Mouse (Mus musculus) layer of hippocampus, adult 18-20 months (tissue): ENCODE data around the gene Emc3. TPM values are rescaled to one million over a fixed set of nuclear protein-coding genes. Genes with fewer than 3 reads are reported as not detected.

Source experiments
- DNase-seq, 2 experiments: peaks; one replicate each; pipeline ENCODE4 v3.0.0; 2022; ENCODE audit warnings: low spot score in 2 of 2
- total RNA-seq, 2 experiments: library from RNA; stranded (reverse); gene quantifications; 2 replicates each; pipeline ENCODE4 v1.2.3; 2021

Gene Emc3
- total RNA-seq, 2 experiments from 2014 or later: 77.4 to 78.1 TPM

DNA sequence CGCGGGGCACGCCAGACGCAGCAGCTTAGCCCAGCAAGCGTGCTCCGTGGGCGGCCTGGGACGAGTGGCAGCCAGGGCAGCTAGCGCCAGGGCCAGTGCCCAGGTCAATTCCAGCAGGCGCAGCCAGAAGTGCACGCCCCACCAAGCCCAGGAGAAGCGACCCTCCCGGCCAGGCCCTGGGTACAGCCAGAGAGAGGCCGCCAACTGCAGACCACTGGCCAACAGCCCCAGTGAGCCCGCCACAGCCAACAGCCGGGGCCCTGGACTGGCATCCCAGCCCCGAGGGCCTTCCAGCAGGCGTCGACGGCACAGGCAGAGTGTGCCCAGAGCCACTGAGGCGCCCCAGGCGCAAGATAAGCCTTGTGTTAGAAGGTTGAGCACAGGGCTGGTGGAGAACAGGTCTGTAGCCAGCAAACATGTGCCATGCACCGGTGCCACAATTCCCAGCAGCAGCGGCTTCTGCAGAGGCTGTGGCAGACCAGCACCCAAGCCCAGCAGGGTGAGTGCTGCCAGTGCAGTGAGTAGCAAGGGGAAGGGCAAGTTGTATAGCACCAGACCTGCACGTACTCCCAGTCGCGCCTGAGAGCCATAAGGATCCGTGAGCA is 36.3 kb downstream of the Emc3 start:
- no peak for DNase-seq

DNA sequence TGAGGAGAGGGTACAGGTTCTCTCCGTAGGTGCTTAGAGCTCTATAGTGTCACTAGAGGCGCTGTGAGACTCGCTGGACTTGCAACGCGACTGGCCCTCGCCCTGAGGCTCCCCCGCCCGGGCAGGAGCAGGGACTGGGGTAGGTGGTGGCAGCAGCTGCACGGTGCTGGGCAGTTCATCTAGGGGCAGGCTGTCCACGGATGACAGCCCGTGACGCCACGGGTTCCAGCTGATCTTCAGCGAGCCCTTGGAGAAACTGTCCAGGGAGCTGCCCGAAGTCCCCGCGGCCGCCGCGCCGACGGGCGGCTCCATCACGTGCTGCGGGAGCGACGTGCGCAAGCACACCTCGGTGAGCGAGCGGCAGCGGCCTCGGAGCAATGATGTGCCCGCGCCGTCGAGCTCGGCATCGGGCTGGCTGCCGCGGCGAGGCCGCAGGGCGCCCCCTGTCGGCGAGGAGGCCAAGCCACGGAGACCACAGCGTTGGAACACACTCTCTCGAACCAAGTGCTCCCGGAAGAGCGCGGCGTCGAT is 37.1 kb downstream of the Emc3 start:
- peak in 1 of 2 experiments; percentile 71 for DNase-seq

DNA sequence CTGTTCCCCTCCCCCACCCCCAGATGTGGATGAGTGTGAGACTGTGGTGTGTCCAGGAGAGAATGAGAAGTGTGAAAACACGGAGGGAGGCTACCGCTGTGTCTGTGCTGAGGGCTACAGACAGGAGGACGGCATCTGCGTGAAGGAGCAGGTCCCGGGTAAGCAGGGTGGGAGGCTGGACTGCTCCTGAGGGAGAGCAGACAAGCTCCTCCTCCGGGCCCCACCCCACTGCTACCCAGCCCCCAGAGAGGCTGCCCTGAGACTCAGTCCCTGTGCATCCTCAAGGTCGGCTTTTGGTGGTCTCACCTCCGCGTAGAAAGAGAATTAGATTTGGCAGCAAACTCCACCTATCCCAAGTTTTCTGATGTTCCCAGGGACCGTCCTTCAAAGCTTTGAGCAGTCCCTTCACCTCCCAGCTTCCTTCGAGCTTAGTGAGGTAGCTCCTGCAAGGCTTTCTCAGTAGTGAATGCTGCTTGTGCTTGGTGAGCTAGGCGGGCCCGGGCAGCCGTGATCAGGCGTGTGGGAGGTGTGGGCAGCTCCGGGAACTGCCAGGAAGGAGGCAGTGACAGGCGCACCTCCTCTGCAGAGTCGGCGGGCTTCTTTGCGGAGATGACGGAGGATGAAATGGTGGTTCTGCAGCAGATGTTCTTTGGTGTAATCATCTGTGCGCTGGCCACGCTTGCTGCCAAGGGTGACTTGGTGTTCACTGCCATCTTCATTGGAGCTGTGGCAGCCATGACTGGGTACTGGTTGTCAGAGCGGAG is 39.2 kb downstream of the Emc3 start:
- DNase-seq: peak; percentile 66 to 76

DNA sequence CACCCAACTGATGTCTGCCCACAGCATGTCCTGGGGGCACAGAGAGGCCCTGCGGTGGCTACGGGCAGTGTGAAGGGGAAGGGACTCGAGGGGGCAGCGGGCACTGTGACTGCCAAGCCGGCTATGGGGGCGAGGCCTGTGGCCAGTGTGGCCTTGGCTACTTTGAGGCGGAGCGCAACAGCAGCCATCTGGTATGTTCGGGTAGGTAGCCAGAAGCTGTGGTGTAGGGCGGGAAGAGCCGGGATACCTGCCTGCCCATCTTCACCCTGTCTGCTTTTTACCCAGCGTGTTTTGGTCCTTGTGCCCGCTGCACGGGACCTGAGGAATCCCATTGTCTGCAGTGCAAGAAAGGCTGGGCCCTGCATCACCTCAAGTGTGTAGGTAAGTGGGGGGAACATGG is 42.0 kb downstream of the Emc3 start:
- no peak for DNase-seq

DNA sequence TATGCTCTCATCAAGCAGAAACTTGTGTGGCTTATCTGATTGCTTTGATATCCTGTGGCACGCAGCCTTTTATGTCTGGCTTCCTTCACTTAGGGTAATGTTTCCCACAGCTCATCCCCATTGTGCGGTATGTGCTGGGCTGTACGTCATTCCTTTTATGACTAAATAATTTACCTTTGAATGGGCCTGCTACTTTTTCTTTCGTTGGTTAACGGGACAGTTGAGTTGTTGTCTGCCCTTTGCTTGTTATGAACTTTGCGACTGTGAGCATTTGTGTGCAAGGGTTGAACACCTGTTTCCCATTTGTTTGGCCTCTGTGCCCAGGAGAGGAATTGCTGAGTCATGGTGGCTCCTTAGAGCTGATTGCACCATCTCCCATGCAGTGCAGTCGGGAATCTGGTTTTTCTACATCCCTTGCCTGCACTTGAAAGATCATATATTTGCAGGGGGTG is 44.3 kb downstream of the Emc3 start:
- DNase-seq: no peak

DNA sequence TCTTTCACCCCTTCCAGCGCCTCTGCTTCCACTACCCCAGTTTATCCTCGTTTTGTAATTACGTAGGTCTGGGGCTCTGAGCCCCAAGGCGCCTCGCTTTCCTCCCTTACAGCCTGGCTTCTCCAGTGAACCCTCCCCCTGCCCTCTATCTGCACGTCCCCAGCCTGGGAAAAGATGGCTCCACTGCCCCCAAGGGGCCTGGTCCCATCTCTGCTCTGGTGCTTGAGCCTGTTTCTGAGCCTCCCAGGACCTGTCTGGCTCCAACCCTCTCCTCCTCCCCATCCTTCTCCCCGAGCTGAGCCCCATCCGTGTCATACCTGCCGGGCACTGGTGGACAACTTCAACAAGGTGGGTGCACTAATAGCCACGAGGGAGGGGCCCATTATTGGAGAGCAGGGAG is 47.7 kb downstream of the Emc3 start:
- peak in 1 of 2 experiments; percentile 48 for DNase-seq

DNA sequence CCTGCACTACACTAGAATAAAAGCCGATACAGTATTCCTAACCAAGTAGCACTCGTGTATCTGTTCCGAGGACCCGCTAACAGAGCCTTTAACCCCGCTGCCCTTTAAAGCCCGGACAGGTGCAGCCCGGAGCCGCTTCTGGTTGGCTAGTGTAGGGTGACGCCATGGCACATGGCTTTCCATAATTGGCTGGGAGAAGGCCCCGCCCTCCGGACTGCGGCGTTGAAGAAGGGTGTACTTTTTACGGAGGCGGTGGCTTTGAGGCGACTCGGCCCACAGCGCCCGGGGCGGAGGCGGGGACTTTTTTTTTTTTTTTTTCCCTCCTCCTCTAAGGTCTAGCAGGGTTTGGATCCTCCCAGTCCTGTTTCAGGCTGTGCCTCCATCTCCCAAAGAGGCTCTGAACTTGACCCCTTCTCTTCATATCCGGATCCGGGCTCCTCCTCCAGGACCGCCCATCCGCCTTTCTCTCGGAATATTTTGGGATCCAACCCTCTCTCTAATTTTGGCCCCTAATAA is 48.3 kb downstream of the Emc3 start, which contains the start of gene Creld1:
TSS of gene Creld1 (plus strand) at position 198 of the 516 bp plus-strand sequence.
- peak; percentile 95 to 97 for DNase-seq

DNA sequence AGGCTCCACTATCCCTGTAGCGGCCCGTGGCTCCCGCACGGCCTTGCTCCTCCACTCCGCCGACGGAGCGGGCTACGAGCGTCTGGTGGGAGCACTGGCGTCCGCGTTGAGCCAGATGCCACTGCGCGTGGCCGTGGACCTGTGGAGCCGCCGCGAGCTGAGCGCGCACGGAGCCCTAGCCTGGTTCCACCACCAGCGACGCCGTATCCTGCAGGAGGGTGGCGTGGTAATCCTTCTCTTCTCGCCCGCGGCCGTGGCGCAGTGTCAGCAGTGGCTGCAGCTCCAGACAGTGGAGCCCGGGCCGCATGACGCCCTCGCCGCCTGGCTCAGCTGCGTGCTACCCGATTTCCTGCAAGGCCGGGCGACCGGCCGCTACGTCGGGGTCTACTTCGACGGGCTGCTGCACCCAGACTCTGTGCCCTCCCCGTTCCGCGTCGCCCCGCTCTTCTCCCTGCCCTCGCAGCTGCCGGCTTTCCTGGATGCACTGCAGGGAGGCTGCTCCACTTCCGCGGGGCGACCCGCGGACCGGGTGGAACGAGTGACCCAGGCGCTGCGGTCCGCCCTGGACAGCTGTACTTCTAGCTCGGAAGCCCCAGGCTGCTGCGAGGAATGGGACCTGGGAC is 48.9 kb downstream of the Emc3 start:
- peak in 1 of 2 experiments; percentile 57 for DNase-seq

DNA sequence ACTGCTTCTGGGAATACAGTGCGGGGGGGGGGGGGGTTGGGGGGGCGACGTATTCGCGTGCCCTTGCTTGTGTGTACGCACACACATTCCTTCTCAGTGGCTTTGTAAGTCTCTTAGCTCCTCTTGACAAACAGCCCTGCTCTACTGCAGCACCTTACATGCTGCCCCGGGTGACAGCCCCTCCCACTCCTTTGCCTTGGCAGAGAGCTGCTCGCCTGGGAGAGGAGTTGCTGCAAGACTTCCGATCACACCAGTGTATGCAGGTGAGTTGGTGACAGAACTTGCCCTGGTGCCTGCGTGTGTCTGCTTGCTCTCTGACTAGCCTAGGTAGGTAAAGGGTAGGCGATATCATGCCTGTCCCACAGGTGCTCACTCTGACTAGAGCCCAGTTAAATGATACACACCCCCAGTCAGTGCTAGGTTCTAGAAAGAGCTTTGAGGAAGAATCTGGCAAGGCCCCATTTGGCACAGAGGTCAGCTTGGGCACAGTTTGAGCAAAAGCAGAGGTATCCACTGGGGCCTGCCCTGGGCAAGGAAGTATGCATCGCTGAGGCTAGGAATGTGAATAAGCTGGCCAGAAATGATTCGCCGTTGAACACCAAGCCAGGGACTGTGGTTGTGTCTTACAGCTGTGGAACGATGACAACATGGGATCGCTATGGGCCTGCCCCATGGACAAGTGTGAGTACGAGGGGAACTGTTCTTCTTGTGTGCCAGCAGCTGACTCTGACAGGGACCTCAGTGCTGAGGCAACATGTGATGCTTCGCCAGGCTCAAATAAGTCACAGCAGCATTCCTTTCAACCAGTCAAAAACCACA is 50.7 kb downstream of the Emc3 start:
- no peak for DNase-seq

DNA sequence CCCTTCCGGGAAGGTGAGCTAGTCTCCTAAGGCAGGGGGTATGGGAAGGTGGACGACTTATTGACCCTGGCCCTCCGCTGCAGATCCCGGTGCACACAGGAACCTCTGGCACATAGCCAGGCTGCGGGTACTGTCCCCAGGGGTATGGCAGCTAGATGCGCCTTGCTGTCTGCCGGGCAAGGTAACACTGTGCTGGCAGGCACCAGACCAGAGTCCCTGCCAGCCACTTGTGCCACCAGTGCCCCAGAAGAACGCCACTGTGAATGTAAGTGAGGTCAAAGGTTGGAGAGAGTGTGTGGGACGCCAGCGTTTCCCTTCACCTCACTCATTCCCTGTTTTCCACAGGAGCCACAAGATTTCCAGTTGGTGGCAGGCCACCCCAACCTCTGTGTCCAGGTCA is 52.5 kb downstream of the Emc3 start:
- DNase-seq: no peak

DNA sequence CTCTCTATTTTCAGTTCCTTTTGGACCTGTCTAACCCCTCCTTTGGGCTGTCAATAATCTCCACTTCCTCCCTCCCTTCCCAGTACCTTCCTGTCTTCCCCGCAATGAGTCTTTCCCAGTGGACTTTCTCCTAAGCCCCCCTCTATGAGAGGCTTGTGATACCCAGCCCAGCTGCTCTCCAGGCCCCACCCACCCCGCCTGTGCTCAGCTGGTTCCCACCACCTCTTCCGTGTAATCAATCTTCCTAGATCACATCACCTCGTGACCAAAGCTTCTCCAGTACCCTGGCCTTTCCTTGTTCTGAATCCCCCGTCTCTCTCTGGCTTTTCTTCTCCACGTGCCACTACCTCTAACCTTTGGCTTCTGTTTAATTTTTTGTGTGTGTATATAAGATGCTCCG is 54.1 kb downstream of the Emc3 start:
- no peak for DNase-seq

DNA sequence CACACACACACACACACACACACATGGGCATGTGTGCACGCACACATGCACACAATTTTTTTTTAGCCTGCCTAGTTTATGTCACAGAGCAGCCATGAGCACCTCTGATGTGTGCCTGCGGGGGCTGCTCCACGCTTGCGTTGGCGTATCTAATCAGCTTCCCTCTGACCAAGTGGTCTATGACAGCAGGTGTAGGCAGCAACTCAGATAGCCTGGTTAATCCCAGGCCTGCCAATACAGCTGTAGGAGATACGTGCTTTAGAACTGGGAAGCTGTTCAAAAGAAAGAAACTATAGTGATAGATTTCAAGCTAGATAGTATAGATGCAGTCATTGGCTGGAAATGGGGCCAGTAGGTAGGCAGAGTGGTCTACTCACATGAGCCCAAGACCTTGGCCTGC is 57.7 kb downstream of the Emc3 start:
- DNase-seq: no peak

DNA sequence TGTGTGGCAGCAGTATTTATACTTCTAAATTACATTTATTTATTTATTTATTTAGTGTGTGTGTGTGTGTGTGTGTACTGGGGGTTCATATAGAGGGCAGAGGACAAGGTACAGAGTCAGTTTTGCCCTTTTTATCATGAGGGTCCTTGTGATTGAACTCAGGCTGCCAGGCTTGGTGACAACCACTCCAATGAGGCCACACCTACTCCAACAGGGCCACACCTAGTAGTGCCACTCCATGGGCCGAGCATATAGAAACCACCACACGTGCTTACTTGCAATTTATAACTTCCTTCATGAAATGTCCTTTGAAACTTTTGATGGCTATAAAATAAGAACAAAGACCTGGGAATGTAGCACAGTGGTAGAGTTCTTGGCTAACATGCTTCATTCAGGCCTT is 58.2 kb downstream of the Emc3 start:
- no peak for DNase-seq

DNA sequence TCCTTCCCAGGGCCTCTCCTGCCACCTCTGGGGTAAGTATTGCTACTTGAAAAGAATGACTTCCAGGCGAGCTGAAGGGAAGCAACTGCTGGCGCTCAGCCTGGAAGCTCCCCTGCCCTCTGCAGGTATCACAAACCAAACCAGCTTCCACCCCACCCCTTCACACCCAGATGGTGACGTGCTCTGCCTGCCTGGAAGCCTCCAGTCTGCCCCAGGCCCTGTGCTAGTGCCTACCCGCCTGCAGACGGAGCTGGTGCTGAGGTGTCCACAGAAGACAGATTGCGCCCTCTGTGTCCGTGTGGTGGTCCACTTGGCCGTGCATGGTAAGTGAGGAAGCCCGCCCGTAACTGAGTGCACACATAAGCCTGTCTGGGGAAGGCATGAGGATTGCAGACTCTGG is 59.4 kb downstream of the Emc3 start:
- no peak for DNase-seq

DNA sequence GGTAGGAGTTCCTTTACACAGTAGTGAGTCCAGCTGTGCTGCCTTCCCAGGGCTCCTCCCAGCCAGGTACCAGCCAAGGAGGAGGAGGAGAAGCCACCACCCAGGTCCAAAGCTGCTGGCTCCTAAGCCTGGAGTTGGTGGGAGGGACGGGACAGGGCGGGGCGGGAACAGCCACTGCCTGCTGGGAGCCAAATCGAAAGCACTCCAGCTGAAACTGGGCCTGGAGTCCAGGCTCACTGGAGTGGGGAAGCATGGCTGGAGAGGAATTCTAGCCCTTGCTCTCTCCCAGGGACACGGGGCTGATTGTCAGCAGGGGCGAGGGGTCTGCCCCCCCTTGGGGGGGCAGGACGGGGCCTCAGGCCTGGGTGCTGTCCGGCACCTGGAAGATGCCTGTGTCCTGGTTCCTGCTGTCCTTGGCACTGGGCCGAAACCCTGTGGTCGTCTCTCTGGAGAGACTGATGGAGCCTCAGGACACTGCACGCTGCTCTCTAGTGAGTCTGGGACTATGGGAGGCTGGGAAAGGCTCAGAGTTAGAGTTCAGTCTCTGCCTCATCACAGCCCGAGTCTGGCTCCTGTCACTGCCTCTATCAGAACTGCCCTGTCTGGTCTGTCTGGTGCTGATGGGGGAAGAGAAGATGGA is 60.0 kb downstream of the Emc3 start, which contains the start of gene Il17rc:
TSS of gene Il17rc (plus strand) at position 131 of the 640 bp plus-strand sequence.
- DNase-seq: no peak

DNA sequence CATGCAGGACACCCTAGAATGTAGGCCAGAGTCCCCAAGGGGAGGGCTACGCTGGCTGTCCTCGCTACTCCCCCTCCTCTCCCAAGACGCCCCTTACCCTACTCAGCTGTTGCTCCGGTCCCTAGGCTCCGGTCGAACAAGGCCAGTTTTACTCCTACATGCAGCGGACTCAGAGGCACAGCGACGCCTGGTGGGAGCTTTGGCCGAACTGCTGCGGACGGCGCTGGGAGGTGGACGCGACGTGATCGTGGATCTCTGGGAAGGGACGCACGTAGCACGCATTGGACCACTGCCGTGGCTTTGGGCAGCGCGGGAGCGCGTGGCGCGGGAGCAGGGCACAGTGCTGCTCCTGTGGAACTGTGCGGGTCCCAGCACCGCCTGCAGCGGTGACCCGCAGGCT is 62.0 kb downstream of the Emc3 start:
- DNase-seq: peak in 1 of 2 experiments; percentile 66

DNA sequence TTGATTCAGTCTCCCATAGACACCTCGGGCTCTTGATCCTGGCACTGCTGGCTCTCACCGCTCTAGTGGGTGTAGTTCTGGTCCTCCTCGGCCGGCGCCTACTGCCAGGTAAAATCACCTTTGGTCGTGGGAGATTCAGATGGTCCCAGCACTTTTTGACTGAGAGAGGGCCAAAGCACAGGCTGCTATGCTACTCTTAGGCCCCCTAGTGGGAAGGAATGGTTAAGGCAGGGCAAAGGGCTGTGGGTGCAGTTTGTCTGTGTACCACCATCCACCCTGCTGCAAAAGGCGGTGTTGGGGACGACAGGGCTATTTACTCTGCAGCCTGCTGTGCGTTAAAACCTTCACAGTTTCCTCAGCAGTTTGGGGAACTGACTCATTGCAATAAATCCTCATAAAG is 62.4 kb downstream of the Emc3 start:
- peak in 1 of 2 experiments; percentile 81 for DNase-seq

DNA sequence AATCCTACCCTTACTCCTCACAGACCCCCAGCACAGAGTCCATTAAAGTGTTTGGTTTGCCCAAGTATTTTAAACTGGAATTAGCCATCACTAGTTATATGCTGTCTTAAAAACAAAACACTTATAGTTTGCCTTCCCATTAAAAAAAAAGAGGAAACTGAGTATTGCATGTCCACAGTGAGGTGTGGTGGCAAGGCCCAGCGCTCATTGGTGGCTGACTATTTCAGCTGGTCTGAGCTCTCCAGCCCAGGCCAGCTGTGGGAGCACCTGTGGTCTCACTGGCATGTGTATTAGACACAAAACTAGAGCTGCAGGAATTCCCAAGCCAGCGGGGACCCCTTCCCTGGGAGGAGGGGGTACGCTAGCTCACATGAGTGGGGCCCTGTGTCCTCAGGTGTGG is 62.9 kb downstream of the Emc3 start:
- DNase-seq: no peak

DNA sequence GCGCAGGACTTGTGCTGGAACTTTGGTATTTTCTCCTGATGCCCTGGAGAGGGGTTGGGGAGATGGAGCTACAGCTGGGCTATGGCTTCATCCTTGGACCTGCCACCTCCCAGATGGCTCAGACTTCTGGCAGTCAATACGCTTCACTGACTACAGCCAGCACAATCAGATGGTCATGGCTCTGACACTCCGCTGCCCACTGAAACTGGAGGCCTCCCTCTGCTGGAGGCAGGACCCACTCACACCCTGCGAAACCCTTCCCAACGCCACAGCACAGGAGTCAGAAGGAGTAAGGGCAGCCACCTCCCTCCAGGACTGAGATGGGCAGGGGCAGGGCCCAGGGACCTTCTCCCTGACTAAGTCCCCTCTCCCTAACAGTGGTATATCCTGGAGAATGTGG is 65.8 kb downstream of the Emc3 start:
- no peak for DNase-seq
